Mouse (Mus musculus) lung, embryonic 16.5 days (tissue): Measurements from ENCODE around the gene Acat2. TPM values are rescaled to one million over a fixed set of nuclear protein-coding genes. Genes with fewer than 3 reads are reported as not detected.
A peak's percentile ranks its signal among the peaks of the same experiment; 100 is the strongest.
"Not testable (repeated sequence)": the region's sequence is repeated elsewhere in the genome, so short reads cannot be mapped to it uniquely, and the experiment has no call there.

Experiments
- ATAC-seq: fragments of 200-750 bp; cut with Nextera tagmentation; 2 replicates; pipeline ENCODE4 v1.8.0; 2017; ENCODE audit warnings: low read depth, mild to moderate bottlenecking, moderate library complexity
- H3K27ac ChIP-seq: fragments of 300-500 bp; sonication (generic); 2 replicates; pipeline ENCODE4 v1.5.1; 2014; ENCODE audit warnings: mild to moderate bottlenecking, control low read depth, low read length
- H3K27me3 ChIP-seq: fragments of 300-500 bp; sonication (generic); 2 replicates; pipeline ENCODE4 v1.6.1; 2014; ENCODE audit warnings: low read depth, low read length, mixed read lengths; ENCODE audit not compliant: control insufficient read depth, insufficient read depth
- H3K36me3 ChIP-seq: fragments of 300-500 bp; sonication (generic); 2 replicates; pipeline ENCODE4 v1.6.1; 2014; ENCODE audit warnings: low read length; ENCODE audit not compliant: control insufficient read depth, insufficient read depth
- H3K4me1 ChIP-seq: fragments of 300-500 bp; sonication (generic); replicated peaks from 2 replicates; pipeline ENCODE4 v1.6.1; 2014; ENCODE audit warnings: low read length, mixed read lengths; ENCODE audit not compliant: control insufficient read depth, insufficient read depth
- H3K4me2 ChIP-seq: fragments of 300-500 bp; sonication (generic); 2 replicates; pipeline ENCODE4 v1.6.1; 2014; ENCODE audit warnings: low read depth, low read length, control low read depth
- H3K4me3 ChIP-seq: fragments of 300-500 bp; sonication (generic); 2 replicates; pipeline ENCODE4 v1.5.1; 2014; ENCODE audit warnings: mild to moderate bottlenecking, low read length, control low read depth
- H3K9ac ChIP-seq: fragments of 300-500 bp; sonication (generic); 2 replicates; pipeline ENCODE4 v1.6.1; 2014; ENCODE audit warnings: low read length, control low read depth
- H3K9me3 ChIP-seq: fragments of 300-500 bp; sonication (generic); 2 replicates; pipeline ENCODE4 v1.6.1; 2016; ENCODE audit warnings: low read length; ENCODE audit not compliant: control insufficient read depth
- WGBS: fragments of 180-500 bp; shearing (Covaris S2); extraction: QIAGEN DNeasy Blood & Tissue Kit; methylation state at CpG from one replicate; pipeline ENCODE4 v1.1.7; 2014; 5-methylcytosine and 5-hydroxymethylcytosine counted together
- polyA plus RNA-seq: library from polyadenylated mRNA; unstranded; fragments of >200 nt; fragmentation: Nextera tagmentation; extraction: Ambion mirVana; gene quantifications from 2 replicates; pipeline ENCODE4 v1.2.1, GENCODE M21; 2015

The Acat2 gene
- polyA plus RNA-seq, 1 experiment from 2014 or later = 91.4 TPM

DNA sequence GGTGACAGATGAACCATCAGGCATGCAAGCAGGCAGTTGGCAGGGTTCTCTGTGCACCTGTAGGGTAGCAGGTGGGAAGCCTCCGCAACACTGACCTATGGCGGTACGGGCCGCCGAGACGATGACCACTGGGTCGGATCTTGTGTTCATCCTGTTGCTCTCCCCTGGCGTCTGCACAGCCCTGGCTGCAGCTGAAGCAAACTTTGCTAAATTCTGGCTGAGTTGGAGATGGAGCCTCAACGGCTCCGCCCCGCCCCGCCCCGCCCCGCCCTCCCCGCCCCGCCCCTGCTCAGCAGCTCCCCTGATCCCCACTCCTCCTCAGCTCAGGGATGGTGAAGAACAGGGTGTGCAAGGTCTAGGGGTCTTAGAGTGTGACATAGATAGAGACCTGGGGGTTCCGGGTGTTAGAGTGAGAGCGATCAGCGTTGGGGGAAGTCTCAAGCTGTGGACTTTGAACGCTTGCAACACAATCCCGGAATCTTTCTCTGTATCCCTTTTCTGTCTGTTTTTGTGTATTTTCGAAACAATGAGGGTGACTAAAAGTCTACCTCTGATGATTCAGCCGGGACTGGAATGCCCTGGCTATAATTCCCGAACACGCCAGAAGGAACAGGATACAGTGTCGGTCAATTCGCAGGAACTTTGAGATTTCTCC, 20.3 kb downstream of the Acat2 start, which contains the start of gene Acat3:
Acat3 (minus strand) TSS at position 450 of the 655 bp plus-strand sequence.
- H3K4me2 ChIP-seq = peak within 1 kb of the TSS; percentile 50
- peaks cover 3% of the 10 kb centered on the region; the same call in 1 of the 2 replicates for H3K36me3 ChIP-seq
- H3K4me1 ChIP-seq = 0 out of 2 replicates have a peak, but pooled peaks cover 4% of the 10 kb centered on the region
- no peaks in the 10 kb centered on the region for H3K27me3 ChIP-seq
- H3K9ac ChIP-seq = peak within 1 kb of the TSS; percentile 34; the same call in 1 of the 2 replicates
- WGBS = 9% methylated on average over 27 of the region's 27 CpGs
- H3K9me3 ChIP-seq = no peaks in the 10 kb centered on the region
- ATAC-seq = peak; percentile 90
- H3K27ac ChIP-seq = no peak within 1 kb of the TSS
- peak within 1 kb of the TSS; percentile 30 for H3K4me3 ChIP-seq

DNA sequence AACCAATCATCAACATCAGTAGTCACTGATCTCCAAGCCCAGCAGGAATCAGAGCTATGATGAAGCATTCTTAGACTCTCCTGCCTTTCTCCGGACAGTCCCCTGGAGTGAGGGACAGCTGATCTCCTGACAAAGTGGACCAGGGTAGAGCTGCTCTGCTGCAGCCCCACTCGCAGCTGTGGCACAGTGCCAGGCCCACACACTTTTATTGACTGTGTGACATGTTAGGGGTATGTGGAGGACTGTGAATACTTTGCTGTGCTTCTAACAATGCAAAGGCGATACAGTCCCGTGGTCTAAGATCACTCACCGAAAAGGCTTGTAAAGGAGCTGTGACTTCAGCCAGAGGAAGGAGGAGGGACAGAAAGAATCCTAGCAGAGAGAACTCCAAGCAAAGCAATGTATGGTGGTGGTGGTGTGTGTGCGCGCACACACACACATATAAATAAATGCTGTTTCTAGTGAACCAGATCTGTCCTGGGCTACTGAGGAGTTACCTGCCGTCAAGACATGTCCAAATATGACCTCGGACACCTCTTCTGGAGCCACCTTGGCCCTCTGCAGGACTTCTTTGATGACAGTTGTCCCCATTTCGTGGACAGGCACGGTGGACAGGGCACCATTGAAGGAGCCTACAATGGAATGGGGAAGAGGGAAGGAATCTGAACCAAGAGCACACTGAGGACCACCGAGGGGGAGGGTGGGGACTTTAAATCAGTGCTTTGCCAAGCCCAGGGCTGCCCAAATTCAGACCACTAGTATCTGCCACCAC, 21.0 kb downstream of the Acat2 start:
- H3K4me1 ChIP-seq, H3K9me3 ChIP-seq, H3K27me3 ChIP-seq, H3K27ac ChIP-seq, H3K36me3 ChIP-seq: not testable (repeated sequence)
- peak overlapping the region; percentile 50 for H3K4me2 ChIP-seq
- peak; percentile 64 for ATAC-seq
- H3K9ac ChIP-seq = peak overlapping the region; percentile 34; the same call in 1 of the 2 replicates
- H3K4me3 ChIP-seq = peak overlapping the region; percentile 30
- 25% methylated on average over 2 of the region's 12 CpGs for WGBS

DNA sequence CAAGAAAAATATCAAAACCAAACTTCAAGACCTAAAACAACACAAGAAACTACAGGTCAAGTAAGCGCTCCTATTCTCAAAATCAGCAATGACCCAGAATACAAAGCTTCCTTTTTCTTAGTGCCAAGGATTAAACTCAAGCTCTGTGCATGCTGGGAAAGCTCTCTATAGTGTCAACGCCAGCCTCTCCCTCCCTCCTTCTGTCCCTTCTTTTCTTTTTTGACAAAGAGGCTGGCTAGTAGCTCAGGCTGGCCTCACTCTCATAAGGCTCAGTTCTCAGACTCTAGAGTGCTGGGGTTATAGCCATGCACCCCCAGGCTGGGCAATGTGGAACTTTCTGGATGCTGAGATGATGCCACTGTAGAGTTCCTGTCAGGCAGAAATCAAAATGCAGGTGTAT, 22.5 kb downstream of the Acat2 start:
- H3K9ac ChIP-seq = no peak overlapping the region
- H3K36me3 ChIP-seq = no peaks in the 10 kb centered on the region
- 0 out of 2 replicates have a peak, but pooled peaks cover 4% of the 10 kb centered on the region for H3K4me1 ChIP-seq
- ATAC-seq = no peak
- H3K4me3 ChIP-seq = no peak overlapping the region
- H3K27me3 ChIP-seq = no peaks in the 10 kb centered on the region
- 55% methylated on average over 2 of the region's 2 CpGs for WGBS
- no peaks in the 10 kb centered on the region for H3K9me3 ChIP-seq
- H3K4me2 ChIP-seq = no peak overlapping the region
- no peak overlapping the region for H3K27ac ChIP-seq

DNA sequence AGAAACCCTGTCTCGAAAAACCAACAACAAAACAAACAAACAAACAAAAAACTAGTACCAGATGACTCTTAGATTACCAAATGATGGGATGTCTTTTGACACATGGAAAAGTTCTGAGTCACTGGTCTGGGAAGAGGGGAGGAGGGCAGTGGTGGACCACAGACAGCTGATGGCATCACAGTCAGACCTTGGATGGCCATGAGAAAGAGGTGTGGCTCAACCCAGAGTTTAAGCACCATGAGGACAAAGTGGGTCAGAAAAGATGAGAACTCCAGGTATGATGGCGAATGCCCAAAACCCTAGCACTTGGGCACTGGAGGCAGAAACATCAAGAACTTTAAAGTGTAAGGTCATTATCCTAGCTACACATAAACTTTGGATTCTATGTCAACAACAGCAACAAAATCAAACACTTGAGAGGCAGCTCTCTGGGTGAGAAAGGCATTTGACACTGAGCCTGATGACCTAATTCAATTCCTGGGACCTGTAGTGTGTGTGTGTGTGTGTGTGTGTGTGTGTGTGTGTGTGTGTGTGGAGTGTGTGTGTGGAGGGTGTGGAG, 23.1 kb downstream of the Acat2 start:
- Histone ChIP-seq H3K4me2 (no peak overlapping the region), H3K36me3 (no peaks in the 10 kb centered on the region), H3K9ac (no peak overlapping the region), H3K27ac (no peak overlapping the region), H3K4me3 (no peak overlapping the region), H3K9me3 (no peaks in the 10 kb centered on the region), H3K4me1 (0 out of 2 replicates have a peak, but pooled peaks cover 4% of the 10 kb centered on the region), H3K27me3 (no peaks in the 10 kb centered on the region)
- ATAC-seq = no peak
- WGBS = 60% methylated on average over 2 of the region's 2 CpGs

DNA sequence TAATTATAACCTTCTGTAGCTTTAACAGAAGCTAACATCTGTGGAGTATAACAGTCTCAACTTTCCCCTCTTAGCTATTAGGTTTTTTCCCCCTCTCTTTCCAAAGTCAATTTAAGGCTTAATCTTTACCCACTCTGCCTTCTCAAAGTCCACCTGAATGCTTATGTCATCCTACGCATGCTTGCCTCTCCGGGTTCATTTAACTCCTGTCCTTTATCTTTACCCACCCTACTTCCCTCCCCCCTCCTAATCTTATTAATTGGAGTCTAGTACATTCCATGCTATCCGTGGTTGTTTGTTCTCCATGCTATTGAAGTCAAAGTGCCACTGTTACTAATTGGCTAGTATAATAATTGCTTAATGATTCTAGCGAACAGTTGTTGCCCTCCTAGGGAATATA, 24.8 kb downstream of the Acat2 start:
- H3K36me3 ChIP-seq = no peaks in the 10 kb centered on the region
- no peak overlapping the region for H3K9ac ChIP-seq
- H3K4me2 ChIP-seq = no peak overlapping the region
- no peak overlapping the region for H3K4me3 ChIP-seq
- H3K27me3 ChIP-seq = no peaks in the 10 kb centered on the region
- H3K9me3 ChIP-seq = no peaks in the 10 kb centered on the region
- 48% methylated on average over 4 of the region's 4 CpGs for WGBS
- H3K4me1 ChIP-seq = 0 out of 2 replicates have a peak, but pooled peaks cover 4% of the 10 kb centered on the region
- no peak overlapping the region for H3K27ac ChIP-seq
- ATAC-seq = no peak

DNA sequence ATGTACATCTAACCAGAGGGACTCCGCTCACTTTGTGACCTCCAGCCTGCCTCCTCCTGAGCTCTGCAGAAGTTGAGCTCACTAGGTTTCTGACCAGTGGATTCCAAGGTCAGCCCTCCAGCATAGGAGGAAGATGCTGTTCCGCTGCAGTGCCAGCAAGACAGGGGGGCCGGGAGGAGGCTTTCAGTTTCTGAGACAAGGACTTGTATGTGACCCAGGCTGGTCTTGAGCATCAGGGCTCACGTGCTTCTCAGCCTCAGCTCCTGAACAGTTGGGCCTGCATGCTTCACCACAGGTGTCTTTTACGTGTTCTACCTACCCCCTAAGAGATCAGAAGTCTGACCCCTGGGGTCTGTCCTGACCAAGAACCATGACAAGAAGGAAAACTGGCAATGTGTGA, 29.0 kb downstream of the Acat2 start:
- H3K36me3 ChIP-seq, H3K9me3 ChIP-seq, H3K4me2 ChIP-seq, H3K27ac ChIP-seq, H3K9ac ChIP-seq, ATAC-seq, H3K27me3 ChIP-seq, H3K4me3 ChIP-seq, H3K4me1 ChIP-seq: not testable (repeated sequence)
- WGBS = 85% methylated on average over 5 of the region's 5 CpGs

DNA sequence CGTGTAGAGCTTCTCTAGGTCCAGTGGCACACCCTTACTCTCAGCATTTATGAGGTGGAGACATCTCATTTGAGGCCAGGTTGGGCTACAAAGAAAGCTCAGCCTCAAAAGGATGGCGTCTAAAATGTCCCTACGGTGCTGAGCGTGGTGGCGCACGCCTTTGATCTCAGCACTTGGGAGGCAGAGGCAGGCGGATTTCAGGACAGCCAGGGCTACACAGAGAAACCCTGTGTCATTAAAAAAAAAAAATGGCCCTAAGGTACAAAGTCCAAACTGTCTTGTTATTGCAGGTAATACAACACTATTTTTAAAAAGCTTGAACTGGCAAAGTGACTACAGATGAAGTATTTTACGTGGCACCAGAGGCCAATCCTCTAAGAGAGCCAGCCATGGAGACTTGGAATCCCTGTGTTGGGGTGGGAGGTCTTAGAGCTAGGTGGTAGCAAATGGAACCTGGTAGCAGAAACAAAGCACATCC, 34.8 kb downstream of the Acat2 start:
- no peak for ATAC-seq
- no peaks in the 10 kb centered on the region for H3K4me1 ChIP-seq
- 87% methylated on average over 8 of the region's 8 CpGs for WGBS

DNA sequence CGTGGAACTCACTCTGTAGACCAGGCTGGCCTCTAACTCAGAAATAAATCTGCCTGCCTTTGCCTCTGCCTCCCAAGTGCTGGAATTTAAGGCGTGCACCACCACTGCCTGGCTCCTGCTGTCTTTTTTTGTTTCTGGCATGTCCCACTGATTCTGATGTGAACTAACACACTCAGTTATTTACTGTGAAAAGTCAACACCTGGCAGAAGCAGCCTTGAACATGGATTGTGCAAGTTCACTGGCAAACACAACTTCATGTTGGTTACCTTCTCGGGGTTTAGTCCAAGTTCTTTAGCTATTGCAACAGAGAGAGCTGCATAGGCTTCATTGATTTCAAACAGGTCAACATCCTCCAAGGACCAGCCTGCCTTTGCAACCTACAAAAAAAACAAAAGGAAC, 35.5 kb downstream of the Acat2 start:
- Histone ChIP-seq H3K9me3 (no peaks in the 10 kb centered on the region), H3K27me3 (no peaks in the 10 kb centered on the region)
- 85% methylated on average over 3 of the region's 3 CpGs for WGBS

More for the DNA sequence above, 34.8 kb downstream of the Acat2 start:
- Histone ChIP-seq H3K4me3 (no peak overlapping the region), H3K4me2 (no peak overlapping the region), H3K9ac (no peak overlapping the region), H3K27me3 (no peaks in the 10 kb centered on the region), H3K27ac (no peak overlapping the region), H3K36me3 (peaks cover 41% of the 10 kb centered on the region), H3K9me3 (no peaks in the 10 kb centered on the region)

DNA sequence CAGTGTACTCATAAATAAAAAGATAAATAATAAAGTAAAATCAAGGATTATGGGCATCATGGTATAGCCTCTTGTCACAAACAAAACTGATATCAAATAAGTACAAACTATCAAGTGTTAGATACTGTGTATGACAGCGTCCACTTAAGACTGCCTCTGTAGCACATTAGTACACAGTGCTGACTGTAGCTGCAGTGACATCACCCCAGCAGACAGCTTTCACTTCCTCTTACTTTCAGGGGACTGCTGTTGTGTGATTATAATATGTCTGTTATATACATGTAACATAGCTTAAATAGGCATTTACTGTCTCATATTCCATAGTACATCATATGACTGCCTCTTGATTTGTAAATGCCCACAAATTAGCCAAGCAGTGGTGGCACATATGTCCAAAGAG, 39.5 kb downstream of the Acat2 start:
- ATAC-seq = no peak
- Histone ChIP-seq H3K36me3 (peaks cover 54% of the 10 kb centered on the region), H3K27me3 (no peaks in the 10 kb centered on the region), H3K4me3 (no peak overlapping the region), H3K4me1 (0 out of 2 replicates have a peak, but pooled peaks cover 4% of the 10 kb centered on the region), H3K27ac (no peak overlapping the region), H3K9me3 (no peaks in the 10 kb centered on the region), H3K4me2 (no peak overlapping the region), H3K9ac (no peak overlapping the region)
- WGBS = 97% methylated on average over 1 of the region's 1 CpGs

More for the DNA sequence above, 35.5 kb downstream of the Acat2 start:
- ATAC-seq = no peak; the same call in 1 of the 2 replicates
- no peak overlapping the region for H3K9ac ChIP-seq
- peaks cover 49% of the 10 kb centered on the region for H3K36me3 ChIP-seq
- no peaks in the 10 kb centered on the region for H3K4me1 ChIP-seq
- no peak overlapping the region for H3K4me3 ChIP-seq
- no peak overlapping the region for H3K4me2 ChIP-seq
- H3K27ac ChIP-seq = no peak overlapping the region
